Mouse (Mus musculus) myocyte (in vitro differentiated cells): ENCODE measurements around the gene Cabp7. TPM values are rescaled to one million over a fixed set of nuclear protein-coding genes. Genes with fewer than 3 reads are reported as not detected.

Experiments used
- H3K27me3 ChIP-seq: one replicate; pipeline ENCODE4 v1.6.1; 2011; ENCODE audit not compliant: control insufficient read depth, insufficient read depth, insufficient read length
- H3K36me3 ChIP-seq: one replicate; pipeline ENCODE4 v1.6.1; 2011; ENCODE audit not compliant: control insufficient read depth, insufficient read depth
- H3K4me2 ChIP-seq: one replicate; pipeline ENCODE4 v1.6.1; 2011; ENCODE audit warnings: low read depth, control low read depth
- H3K4me3 ChIP-seq: one replicate; pipeline ENCODE4 v1.5.1; 2011; ENCODE audit warnings: mild to moderate bottlenecking, control low read depth, moderate library complexity
- H3K79me2 ChIP-seq: one replicate; pipeline ENCODE4 v1.6.1; 2011; ENCODE audit not compliant: control insufficient read depth, insufficient read depth
- H3ac ChIP-seq: one replicate; pipeline ENCODE4 v1.6.1; 2011; ENCODE audit not compliant: control insufficient read depth, insufficient read length
- CEBPB ChIP-seq: IDR thresholded peaks from 2 replicates; pipeline ENCODE4 v1.6.1; 2011; ENCODE audit warnings: mild to moderate bottlenecking, moderate library complexity; ENCODE audit not compliant: poor library complexity, insufficient read depth, severe bottlenecking
- E2F4 ChIP-seq: IDR thresholded peaks from one replicate; pipeline ENCODE4 v1.6.1; 2011; ENCODE audit warnings: mild to moderate bottlenecking, control low read depth, moderate library complexity; ENCODE audit not compliant: insufficient read depth
- MAX ChIP-seq: IDR thresholded peaks from one replicate; pipeline ENCODE4 v1.6.1; 2011; ENCODE audit warnings: low read depth, mild to moderate bottlenecking, control low read depth
- MYOD1 ChIP-seq, 3 experiments: IDR thresholded peaks; one replicate each; pipeline ENCODE4 v1.6.1; 2011; ENCODE audit warnings: control low read depth in 2 of 3, low read depth in 2 of 3, mild to moderate bottlenecking in 2 of 3, moderate library complexity in 1 of 3; ENCODE audit not compliant: insufficient read length in 2 of 3, control insufficient read depth in 1 of 3
- MYOG ChIP-seq, 3 experiments: IDR thresholded peaks; one replicate each; pipeline ENCODE4 v1.6.1; 2011; ENCODE audit warnings: control low read depth in 2 of 3, low read depth in 2 of 3, mild to moderate bottlenecking in 2 of 3; ENCODE audit not compliant: insufficient read length in 2 of 3, control insufficient read depth in 1 of 3, insufficient read depth in 1 of 3
- POLR2A ChIP-seq: IDR thresholded peaks from one replicate; pipeline ENCODE4 v1.6.1; 2011; ENCODE audit warnings: low read depth, mild to moderate bottlenecking, control low read depth, moderate library complexity; ENCODE audit not compliant: insufficient read length
- POLR2AphosphoS2 ChIP-seq: IDR thresholded peaks from one replicate; pipeline ENCODE4 v1.6.1; 2011; ENCODE audit warnings: low read depth, control low read depth; ENCODE audit not compliant: insufficient read length
- REST ChIP-seq: IDR thresholded peaks from one replicate; pipeline ENCODE4 v1.6.1; 2011; ENCODE audit warnings: mild to moderate bottlenecking, control low read depth, moderate library complexity; ENCODE audit not compliant: insufficient read depth, insufficient read length
- SRF ChIP-seq: IDR thresholded peaks from one replicate; pipeline ENCODE4 v1.6.1; 2011; ENCODE audit warnings: low read depth; ENCODE audit not compliant: control insufficient read depth, insufficient read length
- TCF12 ChIP-seq: IDR thresholded peaks from one replicate; pipeline ENCODE4 v1.6.1; 2011; ENCODE audit warnings: mild to moderate bottlenecking, control low read depth; ENCODE audit not compliant: poor library complexity, insufficient read depth, severe bottlenecking
- TCF3 ChIP-seq: IDR thresholded peaks from one replicate; pipeline ENCODE4 v1.6.1; 2011; ENCODE audit warnings: low read depth, control low read depth; ENCODE audit not compliant: insufficient read length
- USF1 ChIP-seq: IDR thresholded peaks from one replicate; pipeline ENCODE4 v1.6.1; 2011; ENCODE audit warnings: low read depth, mild to moderate bottlenecking, control low read depth, moderate library complexity
- polyA plus RNA-seq: library from polyadenylated mRNA; unstranded; fragments of >200 nt; fragmentation: generic; extraction: Trizol; gene quantifications from one replicate; pipeline ENCODE4 v1.2.1, GENCODE M21; 2012; ENCODE audit warnings: missing spikeins

The Cabp7 gene
- polyA plus RNA-seq, 1 experiment: 0.08 TPM

- H3K27me3 ChIP-seq: no peaks in the 10 kb centered on the region
- peaks cover 10% of the 10 kb centered on the region for H3K36me3 ChIP-seq
- TF ChIP-seq POLR2A (peak; percentile 98), MAX (no peak), USF1 (no peak), MYOG (IDR thresholded peaks at IDR 0.05; ENCODE audit: control insufficient read depth in 1 of 3, insufficient read depth in 1 of 3, insufficient read length in 2 of 3, low read depth in 2 of 3) (no peak), REST (no peak), SRF (no peak), MYOD1 (IDR thresholded peaks at IDR 0.05; ENCODE audit: control insufficient read depth in 1 of 3, insufficient read length in 2 of 3, low read depth in 2 of 3) (no peak), TCF12 (no peak), E2F4 (no peak), POLR2AphosphoS2 (peak; percentile 100)
- peak within 1 kb of the TSS; percentile 96 for H3K4me2 ChIP-seq
- H3K4me3 ChIP-seq: peak within 1 kb of the TSS; percentile 71
- peaks cover 20% of the 10 kb centered on the region for H3K79me2 ChIP-seq
- H3ac ChIP-seq: peak within 1 kb of the TSS; percentile 95
These were observed 42.3 kb downstream of the Cabp7 start, which contains the start of the genes Uqcr10 and Zmat5 for GRCm38 (mm10) chr11:4704072-4704964. Gene Uqcr10 (minus strand): TSS chr11:4704342. Gene Zmat5 (plus strand): TSS chr11:4704678.

GRCm38 (mm10) chr11:4703688-4704071 lies 42.9 kb downstream of the Cabp7 start:
- H3K4me2 ChIP-seq: peak overlapping the region; percentile 80
- H3K4me3 ChIP-seq: peak overlapping the region; percentile 71
- peak overlapping the region; percentile 95 for H3ac ChIP-seq
- TF ChIP-seq TCF12 (no peak), MAX (no peak), MYOD1 (IDR thresholded peaks at IDR 0.05; ENCODE audit: control insufficient read depth in 1 of 3, insufficient read length in 2 of 3, low read depth in 2 of 3) (no peak), E2F4 (no peak), CEBPB (no peak), POLR2A (no peak), MYOG (IDR thresholded peaks at IDR 0.05; ENCODE audit: control insufficient read depth in 1 of 3, insufficient read depth in 1 of 3, insufficient read length in 2 of 3, low read depth in 2 of 3) (no peak), TCF3 (no peak), POLR2AphosphoS2 (no peak), SRF (no peak), USF1 (no peak), REST (no peak)
- peaks cover 20% of the 10 kb centered on the region for H3K79me2 ChIP-seq
- peaks cover 10% of the 10 kb centered on the region for H3K36me3 ChIP-seq
- no peaks in the 10 kb centered on the region for H3K27me3 ChIP-seq

- peaks cover 10% of the 10 kb centered on the region for H3K36me3 ChIP-seq
- no peak overlapping the region for H3K4me3 ChIP-seq
- H3K27me3 ChIP-seq: no peaks in the 10 kb centered on the region
- no peak overlapping the region for H3K4me2 ChIP-seq
- no peak overlapping the region for H3ac ChIP-seq
- H3K79me2 ChIP-seq: peaks cover 20% of the 10 kb centered on the region
- TF ChIP-seq MAX (no peak), MYOD1 (IDR thresholded peaks at IDR 0.05; ENCODE audit: control insufficient read depth in 1 of 3, insufficient read length in 2 of 3, low read depth in 2 of 3) (no peak), USF1 (peak; percentile 20), MYOG (IDR thresholded peaks at IDR 0.05; ENCODE audit: control insufficient read depth in 1 of 3, insufficient read depth in 1 of 3, insufficient read length in 2 of 3, low read depth in 2 of 3) (no peak), SRF (no peak)
These were observed 45.9 kb downstream of the Cabp7 start for GRCm38 (mm10) chr11:4700726-4701125.

DNA sequence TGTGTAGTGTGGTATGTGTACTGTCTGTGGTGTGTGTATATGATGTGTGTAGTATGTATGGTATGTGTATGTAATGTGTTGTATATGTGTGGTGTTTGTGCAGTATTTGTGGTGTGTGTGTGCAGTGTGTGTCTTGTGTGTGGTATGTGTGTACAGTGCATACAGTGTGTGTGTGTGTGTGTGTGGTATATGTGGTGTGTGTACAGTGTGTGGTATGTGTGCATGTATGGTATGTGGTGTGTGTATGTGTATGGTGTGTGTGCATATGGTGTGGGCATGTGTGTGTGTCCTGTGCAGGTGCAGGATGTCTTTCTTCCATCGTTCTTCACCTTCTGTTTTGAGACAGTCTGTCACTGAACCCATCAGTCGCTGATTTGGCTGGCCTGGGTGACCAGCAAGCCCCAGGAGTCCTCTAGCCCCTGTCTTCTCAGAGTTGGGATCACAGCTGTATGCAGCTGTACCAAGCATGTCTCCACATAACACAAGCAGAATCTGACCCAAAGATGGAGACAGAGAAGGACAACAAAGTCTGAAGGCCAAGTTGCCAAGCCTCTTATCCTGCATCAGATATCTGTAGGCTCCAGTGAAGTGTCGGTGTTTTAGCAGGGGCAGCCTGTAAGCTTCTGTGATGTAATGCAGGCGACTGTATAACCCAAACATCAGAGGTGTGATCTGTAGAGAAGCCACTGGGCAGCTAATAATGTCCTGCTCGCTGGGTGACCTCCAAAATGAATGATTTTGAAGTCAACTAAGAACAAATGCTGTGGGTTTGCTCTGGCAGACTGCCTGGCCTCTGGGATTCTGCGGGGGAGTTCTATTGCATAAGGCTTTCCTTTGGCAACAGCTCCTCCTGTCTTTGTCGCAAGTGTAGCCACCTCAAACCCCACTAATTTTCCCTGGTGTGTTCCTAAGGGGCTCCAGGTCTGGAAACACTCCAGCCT lies 49.3 kb downstream of the Cabp7 start:
- peaks cover 2% of the 10 kb centered on the region for H3K79me2 ChIP-seq
- TF ChIP-seq MAX (no peak), REST (no peak), TCF3 (no peak), SRF (no peak), MYOD1 (IDR thresholded peaks at IDR 0.05; ENCODE audit: control insufficient read depth in 1 of 3, insufficient read length in 2 of 3, low read depth in 2 of 3) (no peak), CEBPB (peak; percentile 78), TCF12 (no peak), POLR2AphosphoS2 (no peak), MYOG (IDR thresholded peaks at IDR 0.05; ENCODE audit: control insufficient read depth in 1 of 3, insufficient read depth in 1 of 3, insufficient read length in 2 of 3, low read depth in 2 of 3) (peak in 1 of 3 experiments; percentile 28), E2F4 (no peak), POLR2A (no peak), USF1 (no peak)
- H3K36me3 ChIP-seq: peaks cover 10% of the 10 kb centered on the region
- peak overlapping the region; percentile 49 for H3K4me2 ChIP-seq
- no peak overlapping the region for H3K4me3 ChIP-seq
- no peaks in the 10 kb centered on the region for H3K27me3 ChIP-seq
- H3ac ChIP-seq: no peak overlapping the region
